Mouse (Mus musculus) kidney, embryonic 14.5 days (tissue): ENCODE data around the gene Mccc2. TPM values are rescaled to one million over a fixed set of nuclear protein-coding genes. Genes with fewer than 3 reads are reported as not detected.

ENCODE experiments used
- ATAC-seq: fragments of 200-750 bp; cut with Nextera tagmentation; 2 replicates; pipeline ENCODE4 v1.8.0; 2017; ENCODE audit warnings: moderate number of reproducible peaks, mild to moderate bottlenecking, moderate TSS enrichment, moderate library complexity; ENCODE audit not compliant: low FRiP score, low TSS enrichment
- H3K27ac ChIP-seq: fragments of 300-500 bp; sonication (generic); 2 replicates; pipeline ENCODE4 v1.5.1; 2014; ENCODE audit warnings: low read depth, mild to moderate bottlenecking, low read length, moderate library complexity, mixed read lengths
- H3K27me3 ChIP-seq: fragments of 300-500 bp; sonication (generic); 2 replicates; pipeline ENCODE4 v1.6.1; 2014; ENCODE audit warnings: mild to moderate bottlenecking, low read length; ENCODE audit not compliant: control insufficient read depth, insufficient read depth
- H3K36me3 ChIP-seq: fragments of 300-500 bp; sonication (generic); 2 replicates; pipeline ENCODE4 v1.6.1; 2014; ENCODE audit warnings: low read length, mixed read lengths; ENCODE audit not compliant: control insufficient read depth, insufficient read depth
- H3K4me1 ChIP-seq: fragments of 300-500 bp; sonication (generic); 2 replicates; pipeline ENCODE4 v1.6.1; 2014; ENCODE audit warnings: low read length, mixed read lengths; ENCODE audit not compliant: control insufficient read depth, insufficient read depth
- H3K4me2 ChIP-seq: fragments of 300-500 bp; sonication (generic); replicated peaks from 2 replicates; pipeline ENCODE4 v1.6.1; 2014; ENCODE audit warnings: low read depth, mild to moderate bottlenecking, low read length
- H3K4me3 ChIP-seq: fragments of 300-500 bp; sonication (generic); 2 replicates; pipeline ENCODE4 v1.5.1; 2014; ENCODE audit warnings: mild to moderate bottlenecking, low read length
- H3K9ac ChIP-seq: fragments of 300-500 bp; sonication (generic); 2 replicates; pipeline ENCODE4 v1.6.1; 2014; ENCODE audit warnings: low read depth, mild to moderate bottlenecking, low read length, moderate library complexity
- H3K9me3 ChIP-seq: fragments of 300-500 bp; sonication (generic); 2 replicates; pipeline ENCODE4 v1.6.1; 2016; ENCODE audit warnings: low read length; ENCODE audit not compliant: control insufficient read depth
- WGBS: fragments of 180-500 bp; shearing (Covaris S2); extraction: QIAGEN DNeasy Blood & Tissue Kit; methylation state at CpG from one replicate; pipeline ENCODE4 v1.1.7; 2014; 5-methylcytosine and 5-hydroxymethylcytosine counted together
- polyA plus RNA-seq: library from polyadenylated mRNA; unstranded; fragments of >200 nt; fragmentation: Nextera tagmentation; extraction: Ambion mirVana; gene quantifications from 2 replicates; pipeline ENCODE4 v1.2.1, GENCODE M21; 2014

Gene Mccc2
- polyA plus RNA-seq, 1 experiment from 2014 or later = 52.8 TPM

DNA sequence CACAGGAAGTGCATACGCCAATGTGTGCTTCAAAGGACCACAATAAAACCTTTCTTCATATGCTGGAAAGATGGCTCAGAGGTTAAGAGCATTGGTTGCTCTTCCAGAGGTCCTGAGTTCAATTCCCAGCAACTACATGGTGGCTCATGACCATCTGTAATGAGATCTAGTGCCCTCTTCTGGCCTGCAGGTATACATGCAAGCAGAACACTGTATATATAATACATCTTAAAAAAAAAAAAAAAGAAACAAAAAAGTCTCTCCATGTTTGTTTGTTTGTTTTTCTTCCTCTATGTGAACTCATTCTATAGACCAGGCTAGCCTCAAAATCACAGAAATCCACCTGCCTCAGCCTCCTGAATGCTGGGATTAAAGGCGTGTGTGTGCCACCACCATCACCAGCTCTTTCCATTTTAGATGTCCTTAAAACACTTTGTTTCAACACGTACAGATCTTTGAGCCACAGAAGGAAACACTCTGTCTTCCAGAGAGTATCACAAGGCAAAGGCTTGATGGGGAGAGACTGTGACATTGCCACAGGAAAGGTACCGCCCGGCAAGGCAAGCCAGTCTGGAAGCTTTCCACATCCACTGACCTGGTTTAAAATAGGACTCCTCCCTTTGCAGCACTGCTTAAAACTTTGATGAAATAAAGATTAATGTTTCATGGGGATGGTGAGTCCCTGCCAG is 60.4 kb downstream of the Mccc2 start:
- H3K4me1 ChIP-seq = no peaks in the 10 kb centered on the region
- H3K4me2 ChIP-seq = no peak overlapping the region
- 95% methylated on average over 5 of the region's 5 CpGs for WGBS
- H3K9me3 ChIP-seq = peaks cover 7% of the 10 kb centered on the region
- H3K36me3 ChIP-seq = peaks cover 42% of the 10 kb centered on the region; the same call in 1 of the 2 replicates
- no peak for ATAC-seq
- no peak overlapping the region for H3K4me3 ChIP-seq
- H3K27ac ChIP-seq = no peak overlapping the region
- H3K9ac ChIP-seq = no peak overlapping the region
- no peaks in the 10 kb centered on the region for H3K27me3 ChIP-seq

- Histone ChIP-seq H3K4me2 (no peak overlapping the region), H3K27me3 (no peaks in the 10 kb centered on the region), H3K9me3 (no peaks in the 10 kb centered on the region), H3K27ac (no peak overlapping the region), H3K4me3 (no peak overlapping the region), H3K9ac (no peak overlapping the region), H3K4me1 (no peaks in the 10 kb centered on the region), H3K36me3 (peaks cover 16% of the 10 kb centered on the region; the same call in 1 of the 2 replicates)
- WGBS = 85% methylated on average over 4 of the region's 4 CpGs
- ATAC-seq = no peak
These were observed 68.0 kb downstream of the Mccc2 start for GRCm38 (mm10) chr13:99947417-99947816.

GRCm38 (mm10) chr13:99943525-99943924 is 71.9 kb downstream of the Mccc2 start:
- Histone ChIP-seq H3K4me2 (no peak overlapping the region), H3K27me3 (no peaks in the 10 kb centered on the region), H3K4me3 (no peak overlapping the region), H3K36me3 (no peaks in the 10 kb centered on the region), H3K9ac (no peak overlapping the region), H3K9me3 (no peaks in the 10 kb centered on the region), H3K4me1 (no peaks in the 10 kb centered on the region), H3K27ac (no peak overlapping the region)
- no peak for ATAC-seq
- WGBS = 94% methylated on average over 2 of the region's 2 CpGs

DNA sequence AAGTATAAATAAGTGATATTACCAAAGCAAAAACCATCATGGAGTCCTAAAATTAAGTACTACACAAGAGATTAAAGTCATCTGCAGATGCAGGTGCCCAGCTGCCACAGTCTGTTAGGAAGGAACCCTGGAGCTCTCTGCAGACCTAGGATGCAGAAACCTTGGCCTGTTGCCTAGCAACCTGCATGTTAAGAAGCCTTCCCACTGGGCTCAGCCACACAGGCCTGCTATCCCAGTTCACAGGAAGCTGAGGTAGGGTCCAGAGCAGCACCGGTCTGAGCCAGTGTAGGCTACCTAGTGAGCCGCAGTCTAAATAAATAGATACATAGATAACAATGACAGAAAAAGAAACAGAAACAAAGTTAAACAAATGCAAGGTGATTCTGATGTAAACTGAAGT is 74.8 kb downstream of the Mccc2 start:
- no peak for ATAC-seq
- WGBS = 48% methylated on average over 2 of the region's 2 CpGs
- Histone ChIP-seq H3K27me3 (no peaks in the 10 kb centered on the region), H3K9me3 (no peaks in the 10 kb centered on the region), H3K36me3 (no peaks in the 10 kb centered on the region), H3K4me3 (no peak overlapping the region), H3K27ac (no peak overlapping the region), H3K9ac (no peak overlapping the region), H3K4me2 (no peak overlapping the region), H3K4me1 (no peaks in the 10 kb centered on the region)

- WGBS = 54% methylated on average over 8 of the region's 8 CpGs
- H3K27me3 ChIP-seq = no peaks in the 10 kb centered on the region
- H3K4me2 ChIP-seq = no peak overlapping the region
- H3K9ac ChIP-seq = no peak overlapping the region
- ATAC-seq = no peak
- no peak overlapping the region for H3K4me3 ChIP-seq
- no peaks in the 10 kb centered on the region for H3K9me3 ChIP-seq
- no peaks in the 10 kb centered on the region for H3K4me1 ChIP-seq
- H3K27ac ChIP-seq = no peak overlapping the region
- no peaks in the 10 kb centered on the region for H3K36me3 ChIP-seq
These were observed 76.1 kb downstream of the Mccc2 start for GRCm38 (mm10) chr13:99939320-99939671.

DNA sequence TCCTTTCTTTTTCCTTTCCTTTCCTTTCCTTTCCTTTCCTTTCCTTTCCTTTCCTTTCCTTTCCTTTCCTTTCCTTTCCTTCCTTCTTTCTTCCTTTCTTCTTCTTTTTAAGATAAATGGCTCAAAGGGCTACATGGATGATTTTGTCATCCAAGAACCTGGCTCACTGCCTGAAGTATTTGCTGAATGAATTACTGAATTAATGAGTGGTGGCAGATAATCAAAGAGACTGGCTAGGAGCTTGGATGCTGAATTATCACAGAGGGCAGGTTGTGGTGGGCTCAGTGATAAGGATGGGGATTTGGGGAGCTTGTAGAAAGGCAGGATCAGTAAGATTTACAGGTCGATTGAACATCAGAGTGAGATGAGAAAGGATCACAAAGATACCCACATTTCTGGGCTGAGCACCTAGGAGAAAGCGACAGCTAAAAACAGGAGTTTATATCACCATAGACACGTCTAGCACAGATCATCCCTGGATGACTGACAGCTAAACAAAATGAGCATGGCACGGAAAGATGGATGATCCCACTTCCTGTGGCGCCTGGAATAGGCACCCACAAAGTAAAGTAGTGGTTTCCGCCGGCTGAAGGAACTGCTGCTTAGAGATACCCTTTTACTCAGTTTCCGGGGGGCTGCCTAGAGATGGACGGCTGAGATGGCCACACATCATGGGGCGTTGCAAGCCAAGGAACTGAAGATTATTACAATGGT is 76.7 kb downstream of the Mccc2 start:
- Histone ChIP-seq H3K36me3 (no peaks in the 10 kb centered on the region), H3K4me2 (no peak overlapping the region), H3K27me3 (no peaks in the 10 kb centered on the region), H3K4me3 (no peak overlapping the region), H3K9me3 (no peaks in the 10 kb centered on the region), H3K27ac (no peak overlapping the region), H3K9ac (no peak overlapping the region), H3K4me1 (no peaks in the 10 kb centered on the region)
- WGBS = 81% methylated on average over 10 of the region's 10 CpGs
- ATAC-seq = no peak

DNA sequence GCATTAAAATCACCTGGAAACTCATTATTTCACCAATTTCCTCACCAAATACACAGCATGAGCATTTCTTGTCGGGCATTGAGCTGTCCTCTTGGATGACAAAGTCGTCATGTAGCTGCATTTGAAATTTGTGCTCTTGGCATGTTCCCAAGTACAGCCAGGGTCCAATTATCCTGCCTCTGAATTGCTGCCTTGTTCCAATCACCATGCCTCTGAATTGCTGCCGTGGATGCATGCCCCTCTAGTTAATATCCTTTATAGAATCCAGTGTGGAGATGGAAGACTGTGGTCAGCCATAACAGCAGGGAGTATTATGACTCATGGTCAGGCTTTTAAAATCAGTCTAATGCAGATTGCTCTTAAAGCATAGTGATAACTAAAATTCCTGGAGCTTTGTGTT is 77.7 kb downstream of the Mccc2 start:
- H3K4me1 ChIP-seq = no peaks in the 10 kb centered on the region
- no peak overlapping the region for H3K4me2 ChIP-seq
- 73% methylated on average over 3 of the region's 3 CpGs for WGBS
- H3K9ac ChIP-seq = no peak overlapping the region
- H3K36me3 ChIP-seq = no peaks in the 10 kb centered on the region
- no peaks in the 10 kb centered on the region for H3K9me3 ChIP-seq
- no peaks in the 10 kb centered on the region for H3K27me3 ChIP-seq
- no peak overlapping the region for H3K4me3 ChIP-seq
- H3K27ac ChIP-seq = no peak overlapping the region
- no peak for ATAC-seq

- no peak for ATAC-seq
- Histone ChIP-seq H3K36me3 (no peaks in the 10 kb centered on the region), H3K4me2 (no peak overlapping the region), H3K27me3 (no peaks in the 10 kb centered on the region), H3K4me3 (no peak overlapping the region), H3K4me1 (no peaks in the 10 kb centered on the region), H3K27ac (no peak overlapping the region), H3K9me3 (no peaks in the 10 kb centered on the region), H3K9ac (no peak overlapping the region)
- WGBS = 84% methylated on average over 1 of the region's 1 CpGs
These were observed 83.0 kb downstream of the Mccc2 start for GRCm38 (mm10) chr13:99932406-99932805.

DNA sequence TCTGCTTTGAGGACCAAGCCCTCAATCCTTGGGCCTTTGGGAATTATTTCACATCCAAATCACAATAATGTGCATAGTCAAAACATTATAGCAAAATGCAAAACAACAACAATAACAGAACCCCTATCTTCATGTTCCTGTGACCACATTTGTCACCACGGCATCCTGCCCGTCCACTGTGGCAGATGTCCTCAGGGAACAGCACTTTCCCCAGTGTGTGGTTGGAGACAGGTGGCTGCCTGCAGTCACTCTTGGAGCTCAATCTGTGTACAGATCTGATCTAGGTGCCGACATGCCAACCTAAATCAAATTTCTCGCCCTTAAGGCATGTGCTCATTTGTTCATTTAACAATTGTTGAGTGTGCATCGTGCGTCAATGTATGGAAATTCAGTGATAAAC is 83.9 kb downstream of the Mccc2 start:
- ATAC-seq = no peak
- H3K4me3 ChIP-seq = no peak overlapping the region
- H3K36me3 ChIP-seq = no peaks in the 10 kb centered on the region
- no peaks in the 10 kb centered on the region for H3K4me1 ChIP-seq
- H3K27me3 ChIP-seq = no peaks in the 10 kb centered on the region
- H3K4me2 ChIP-seq = no peak overlapping the region
- WGBS = 79% methylated on average over 6 of the region's 6 CpGs
- H3K9ac ChIP-seq = no peak overlapping the region
- H3K27ac ChIP-seq = no peak overlapping the region
- H3K9me3 ChIP-seq = no peaks in the 10 kb centered on the region
